Mouse (Mus musculus) v-Abl transformed pro-B cells (cell line): ENCODE measurements at regions not wholly inside any gene's neighbourhood (a gene's known extent, or its start where the extent isn't known, plus 50 kb on each side); places are given as distances from the start of the nearest gene placed in this dataset.

Source experiments
- in situ Hi-C, 2 experiments: fragments of 400-800 bp; cut with MboI; formaldehyde crosslinking; loops; one replicate each; pipeline ENCODE4 v1.15.1; 2025; ENCODE audit not compliant: unreplicated experiment in 2 of 2

DNA sequence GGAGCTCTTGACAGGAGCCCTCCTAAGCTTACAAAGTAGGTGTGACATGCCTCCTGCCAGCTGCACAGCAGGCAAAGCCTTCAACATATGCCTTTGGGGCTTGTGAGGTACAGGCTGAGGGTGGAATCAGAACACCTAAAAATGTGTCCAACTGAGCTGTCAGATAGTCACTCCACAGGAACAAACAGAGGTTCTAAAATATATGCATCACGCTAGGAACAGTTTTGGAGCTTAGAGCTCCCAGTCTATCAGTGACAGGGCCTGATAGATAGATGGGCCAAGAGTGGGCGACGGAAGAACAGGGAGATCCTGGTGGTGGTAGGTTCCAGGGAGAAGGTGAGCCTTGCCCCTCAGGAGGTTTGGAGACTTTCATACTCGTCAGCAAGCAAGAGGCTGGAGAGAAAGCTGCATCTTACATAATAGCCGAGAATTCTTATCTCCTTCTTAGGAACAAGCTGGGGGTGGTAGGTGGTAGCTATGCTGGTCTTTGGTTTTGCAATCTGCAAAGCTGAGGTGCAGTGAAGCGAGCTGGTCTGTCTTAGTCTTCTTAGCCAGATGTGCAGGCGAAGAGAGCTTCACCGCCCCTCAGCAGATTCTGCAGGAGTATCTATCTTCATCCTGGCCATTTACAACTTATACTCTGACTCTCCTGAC, 121.5 kb upstream of the Slc30a5 start:
- in situ Hi-C loops = no loop called here

GRCm38 (mm10) chr13:100954106-100954505, 120.9 kb upstream of the Slc30a5 start:
- in situ Hi-C loops = no loop called here

GRCm38 (mm10) chr13:100951185-100951508, 117.9 kb upstream of the Slc30a5 start:
- in situ Hi-C loops = no loop called here

GRCm38 (mm10) chr13:100950348-100951184, 117.3 kb upstream of the Slc30a5 start:
- in situ Hi-C loops = no loop called here

- in situ Hi-C loops = loop anchor here (5.0 to 10.0 kb wide), 4 partner anchors 751 to 1721 kb away; no protein-coding TSS in a partner anchor
Measured at GRCm38 (mm10) chr13:100943206-100943848, 110.1 kb upstream of the Slc30a5 start.

DNA sequence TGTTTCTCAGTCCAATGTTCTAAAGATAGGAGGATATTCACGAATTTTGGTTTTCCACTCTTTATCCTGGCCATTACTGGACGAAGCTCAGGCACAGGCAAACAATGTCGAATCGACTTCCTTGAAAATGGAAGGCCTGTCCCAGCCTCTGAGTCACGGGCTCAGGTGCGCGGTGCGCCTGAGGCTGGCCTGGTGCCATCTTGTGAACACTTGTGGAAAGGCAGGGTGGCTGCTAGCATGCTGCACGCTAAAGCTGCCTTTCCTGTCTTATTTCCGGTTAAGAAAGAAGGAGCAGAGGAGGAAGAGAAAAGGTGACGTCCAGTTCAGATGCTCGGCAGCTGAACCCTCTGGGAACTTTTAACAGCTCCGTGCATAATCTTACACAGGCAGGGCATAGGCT, 107.6 kb upstream of the Slc30a5 start:
- in situ Hi-C loops = loop anchor here (5.0 to 10.0 kb wide), 4 partner anchors 754 to 1724 kb away; no protein-coding TSS in a partner anchor

DNA sequence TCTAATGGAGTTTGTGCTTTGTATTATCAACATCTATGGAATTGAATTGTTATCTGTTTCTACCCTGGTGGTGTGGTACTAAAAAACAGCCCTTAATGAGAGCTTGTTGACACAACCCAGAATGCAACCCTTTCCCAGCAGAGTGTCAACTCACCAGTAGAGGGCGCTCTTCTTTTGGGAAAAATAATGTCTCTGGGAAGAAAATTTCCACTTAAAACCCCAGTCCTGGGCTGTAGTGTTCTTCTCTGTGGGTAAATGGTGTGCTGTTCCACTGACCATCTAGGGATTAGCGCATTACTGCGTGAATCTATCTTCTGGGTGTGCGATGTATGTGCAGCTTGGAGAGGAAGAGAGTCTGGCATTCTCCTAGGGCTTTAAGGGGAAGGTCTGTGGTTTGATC, 106.5 kb upstream of the Slc30a5 start:
- in situ Hi-C loops = loop anchor here (5.0 to 10.0 kb wide), 4 partner anchors 755 to 1725 kb away; no protein-coding TSS in a partner anchor

DNA sequence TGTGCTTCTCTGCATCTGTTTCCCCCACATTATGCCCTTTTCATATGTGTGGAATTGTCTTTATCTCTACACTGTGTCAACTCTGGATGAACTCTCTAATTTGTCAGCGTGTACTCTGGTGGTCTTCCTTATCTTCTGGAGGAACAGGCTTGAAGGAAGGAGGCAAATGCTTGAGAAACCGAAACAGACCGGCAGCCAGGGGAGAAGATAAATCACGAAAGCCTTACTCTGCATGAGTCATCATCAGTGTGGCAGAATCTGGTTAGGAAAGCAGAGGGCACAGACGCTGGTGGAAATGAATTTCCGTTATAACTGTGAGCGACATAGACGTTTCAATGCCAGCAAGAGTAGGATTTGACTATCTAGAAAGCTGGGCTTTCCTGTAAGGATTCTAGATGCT, 100.0 kb upstream of the Slc30a5 start:
- in situ Hi-C loops = no loop called here

- in situ Hi-C loops = loop anchor here (10.0 to 25.0 kb wide), 5 partner anchors 813 to 1863 kb away; no protein-coding TSS in a partner anchor
Measured at GRCm38 (mm10) chr13:100899566-100899965, 66.3 kb upstream of the Slc30a5 start.

GRCm38 (mm10) chr13:100893871-100894270, 60.6 kb upstream of the Slc30a5 start:
- in situ Hi-C loops = loop anchor here (10.0 to 25.0 kb wide), 5 partner anchors 818 to 1868 kb away; no protein-coding TSS in a partner anchor

DNA sequence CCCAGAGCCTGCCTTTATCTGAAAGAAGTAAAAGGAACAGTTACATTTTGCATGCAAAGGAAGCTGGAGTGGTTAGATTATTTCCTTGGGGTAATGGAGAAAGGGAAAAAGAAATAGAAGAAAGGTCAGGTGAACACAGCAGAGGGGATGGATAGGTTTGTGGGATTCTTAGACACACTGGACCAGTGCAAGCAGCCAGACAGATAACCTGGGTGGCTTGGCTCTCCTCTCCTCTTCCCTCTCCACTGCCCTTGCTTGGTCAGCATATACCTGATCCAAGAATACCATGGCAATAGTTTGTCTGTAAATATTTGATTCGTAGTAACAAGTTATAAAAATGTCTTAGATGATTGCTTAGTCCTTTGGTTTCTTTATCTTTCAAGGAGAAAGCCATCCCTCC, 59.9 kb upstream of the Slc30a5 start:
- in situ Hi-C loops = loop anchor here (10.0 to 25.0 kb wide), 5 partner anchors 819 to 1869 kb away; no protein-coding TSS in a partner anchor

DNA sequence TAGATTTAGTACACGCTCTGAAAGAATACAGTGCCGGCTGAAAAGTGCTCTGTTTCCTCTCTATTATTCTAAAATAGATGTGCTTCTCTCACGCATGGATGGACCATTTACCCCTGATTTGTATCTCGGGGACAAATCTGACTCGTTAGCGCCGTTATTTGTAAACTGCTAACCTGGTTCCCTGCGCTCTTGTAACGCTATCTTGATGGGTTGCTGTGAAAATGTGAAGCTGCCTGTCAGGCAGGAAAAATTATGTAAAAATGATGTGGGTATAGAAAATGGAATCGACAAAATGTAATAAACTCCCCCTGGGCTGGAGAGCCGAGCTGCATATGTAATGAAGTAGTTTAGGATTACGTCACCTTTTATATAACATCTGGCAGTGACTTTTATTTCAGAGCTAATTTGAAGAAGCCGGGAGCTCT, 59.4 kb upstream of the Slc30a5 start:
- in situ Hi-C loops = loop anchor here (10.0 to 25.0 kb wide), 5 partner anchors 820 to 1870 kb away; no protein-coding TSS in a partner anchor

DNA sequence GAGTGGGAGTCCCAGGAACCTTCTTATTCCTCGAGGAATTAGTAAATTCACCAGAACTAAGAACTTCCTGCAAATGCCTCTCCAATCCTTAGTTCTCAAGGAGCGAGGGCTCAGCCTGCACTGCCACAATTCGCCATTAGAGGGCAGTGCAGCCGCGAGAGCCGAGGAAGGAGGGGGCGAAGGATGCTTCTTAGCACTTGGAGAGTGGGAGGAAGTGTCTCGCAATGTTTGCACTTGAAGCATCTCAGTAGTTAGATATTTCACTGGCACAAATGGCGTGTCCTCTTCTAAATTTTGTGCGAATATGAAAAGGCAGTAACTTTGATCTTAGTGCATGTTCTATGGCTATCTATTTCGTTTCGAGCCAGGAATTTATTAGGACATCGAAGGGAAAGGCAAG, 59.0 kb upstream of the Slc30a5 start:
- in situ Hi-C loops = loop anchor here (10.0 to 25.0 kb wide), 5 partner anchors 820 to 1870 kb away; no protein-coding TSS in a partner anchor

DNA sequence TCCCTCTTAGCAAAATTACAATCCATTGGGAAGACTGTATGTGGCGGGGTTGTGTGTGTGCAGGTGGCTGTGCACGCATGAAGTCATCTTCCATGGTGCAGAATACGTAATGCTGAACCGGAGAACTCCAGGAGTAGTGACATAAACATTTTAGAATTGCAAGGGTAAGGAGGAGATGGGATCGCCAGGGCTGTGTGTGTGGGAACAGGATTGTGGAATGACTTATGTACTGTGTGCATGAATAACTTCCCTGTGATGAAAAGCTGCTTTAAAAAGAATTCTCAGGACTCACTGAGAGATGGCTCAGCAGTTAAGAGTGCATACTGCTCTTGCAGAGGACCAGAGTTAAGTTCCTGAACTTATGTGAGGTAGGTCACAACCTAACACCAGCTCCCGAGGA, 57.2 kb upstream of the Slc30a5 start:
- in situ Hi-C loops = loop anchor here (10.0 to 25.0 kb wide), 5 partner anchors 822 to 1872 kb away; no protein-coding TSS in a partner anchor

- in situ Hi-C loops = loop anchor here (25.0 kb wide), 3 partner anchors 824 to 1874 kb away; no protein-coding TSS in a partner anchor
Measured at GRCm38 (mm10) chr13:100888481-100888880, 55.3 kb upstream of the Slc30a5 start.

- in situ Hi-C loops = loop anchor here (25.0 kb wide), 3 partner anchors 829 to 1879 kb away; no protein-coding TSS in a partner anchor
Measured at GRCm38 (mm10) chr13:100883711-100884110, 50.5 kb upstream of the Slc30a5 start.
